Mouse (Mus musculus) left cerebral cortex, adult 8-10 months (tissue): Measurements from ENCODE around the gene R3hcc1l. TPM values are rescaled to one million over a fixed set of nuclear protein-coding genes. Genes with fewer than 3 reads are reported as not detected.

Experiments
- DNase-seq, 2 experiments: peaks; one replicate each; pipeline ENCODE4 v3.0.0; 2022; ENCODE audit warnings: low spot score in 2 of 2
- total RNA-seq, 4 experiments: library from RNA; stranded (reverse); gene quantifications; 2 replicates each; pipeline ENCODE4 v1.2.4; 2022

Gene R3hcc1l
- total RNA-seq: 10 to 100 TPM; 23.9 to 35.7 (median 32.9) TPM

- DNase-seq: peak; percentile 90 to 96
These were observed at the start of gene R3hcc1l for GRCm38 (mm10) chr19:42518620-42519310. TSS of gene R3hcc1l (plus strand) at chr19:42518759.

GRCm38 (mm10) chr19:42471571-42471970 lies 47.0 kb upstream of the R3hcc1l start:
- no peak for DNase-seq

- no peak for DNase-seq
These were observed 45.7 kb upstream of the R3hcc1l start for GRCm38 (mm10) chr19:42472831-42473230.

- peak in 1 of 2 experiments; percentile 58 for DNase-seq
These were observed 40.8 kb upstream of the R3hcc1l start for GRCm38 (mm10) chr19:42477769-42478168.

GRCm38 (mm10) chr19:42478303-42478702 lies 40.3 kb upstream of the R3hcc1l start:
- no peak for DNase-seq

- DNase-seq: no peak
These were observed 33.1 kb upstream of the R3hcc1l start for GRCm38 (mm10) chr19:42485443-42485842.

- no peak for DNase-seq
These were observed 31.3 kb upstream of the R3hcc1l start for GRCm38 (mm10) chr19:42487261-42487660.

GRCm38 (mm10) chr19:42493257-42493917 lies 25.2 kb upstream of the R3hcc1l start:
- peak in 1 of 2 experiments; percentile 31 for DNase-seq

- no peak for DNase-seq
These were observed 14.4 kb upstream of the R3hcc1l start for GRCm38 (mm10) chr19:42504156-42504555.

- DNase-seq: no peak
These were observed 8.9 kb upstream of the R3hcc1l start for GRCm38 (mm10) chr19:42509625-42510024.

- DNase-seq: no peak
These were observed 8.0 kb upstream of the R3hcc1l start for GRCm38 (mm10) chr19:42510276-42511171.

GRCm38 (mm10) chr19:42515656-42516055 lies 2.9 kb upstream of the R3hcc1l start:
- DNase-seq: no peak

- no peak for DNase-seq
These were observed 2.4 kb upstream of the R3hcc1l start for GRCm38 (mm10) chr19:42516121-42516520.

- DNase-seq: no peak
These were observed 471 bp upstream of the R3hcc1l start for GRCm38 (mm10) chr19:42517957-42518619.

GRCm38 (mm10) chr19:42519760-42520159 lies 1.2 kb downstream of the R3hcc1l start:
- no peak for DNase-seq

- no peak for DNase-seq
These were observed 6.1 kb downstream of the R3hcc1l start for GRCm38 (mm10) chr19:42524703-42525102.

GRCm38 (mm10) chr19:42529992-42530437 lies 11.5 kb downstream of the R3hcc1l start:
- no peak for DNase-seq

- no peak for DNase-seq
These were observed 15.9 kb downstream of the R3hcc1l start for GRCm38 (mm10) chr19:42534427-42534826.

GRCm38 (mm10) chr19:42537600-42537999 lies 19.0 kb downstream of the R3hcc1l start:
- DNase-seq: no peak

GRCm38 (mm10) chr19:42538911-42539310 lies 20.4 kb downstream of the R3hcc1l start:
- DNase-seq: no peak
